Mouse (Mus musculus): ENCODE data around the gene Pla2r1. TPM values are rescaled to one million over a fixed set of nuclear protein-coding genes. Genes with fewer than 3 reads are reported as not detected.

Pla2r1 gene
- polyA plus RNA-seq, 1 experiment from 2014 or later, result 0.68 TPM

- Histone ChIP-seq H3K27ac (replicated peaks; ENCODE audit: low read depth, low read length) (no peak overlapping the region), H3K4me3 (replicated peaks; ENCODE audit: low read depth, low read length) (no peak overlapping the region), H3K4me2 (ENCODE audit: low read length) (no peak overlapping the region), H3K27me3 (ENCODE audit: control insufficient read depth, insufficient read depth, low read length) (peaks cover 4% of the 10 kb centered on the region; the same call in 1 of the 2 replicates), H3K9ac (replicated peaks; ENCODE audit: low read length) (no peak overlapping the region), H3K36me3 (ENCODE audit: control insufficient read depth, insufficient read depth, low read length) (no peaks in the 10 kb centered on the region), H3K9me3 (ENCODE audit: control insufficient read depth, low read length) (no peaks in the 10 kb centered on the region), H3K4me1 (ENCODE audit: control insufficient read depth, insufficient read depth, low read length) (peaks cover 8% of the 10 kb centered on the region; the same call in 1 of the 2 replicates)
- DNase-seq (no peak), ATAC-seq (ENCODE audit: low FRiP score, low TSS enrichment) (no peak)
- WGBS, result 33% methylated on average over 7 of the region's 7 CpGs
Observed at GRCm38 (mm10) chr2:60384083-60384762, 168.9 kb downstream of the Pla2r1 start.

GRCm38 (mm10) chr2:60382858-60383669 is 170.0 kb downstream of the Pla2r1 start, which contains the start of gene Ly75:
Gene Ly75 (minus strand): TSS chr2:60383303.
- Histone ChIP-seq H3K4me2 (ENCODE audit: low read length) (peak within 1 kb of the TSS; percentile 85), H3K4me3 (replicated peaks; ENCODE audit: low read depth, low read length) (peak within 1 kb of the TSS; percentile 51), H3K4me1 (ENCODE audit: control insufficient read depth, insufficient read depth, low read length) (peaks cover 8% of the 10 kb centered on the region; the same call in 1 of the 2 replicates), H3K36me3 (ENCODE audit: control insufficient read depth, insufficient read depth, low read length) (no peaks in the 10 kb centered on the region), H3K27ac (replicated peaks; ENCODE audit: low read depth, low read length) (no peak within 1 kb of the TSS), H3K27me3 (ENCODE audit: control insufficient read depth, insufficient read depth, low read length) (peaks cover 4% of the 10 kb centered on the region; the same call in 1 of the 2 replicates), H3K9ac (replicated peaks; ENCODE audit: low read length) (peak within 1 kb of the TSS; percentile 54), H3K9me3 (ENCODE audit: control insufficient read depth, low read length) (no peaks in the 10 kb centered on the region)
- under 1% methylated on average over 46 of the region's 46 CpGs for WGBS
- peak; percentile 86 for DNase-seq
- peak; percentile 95 for ATAC-seq (ENCODE audit: low FRiP score, low TSS enrichment)

- Histone ChIP-seq H3K4me1 (ENCODE audit: control insufficient read depth, insufficient read depth, low read length) (peaks cover 8% of the 10 kb centered on the region; the same call in 1 of the 2 replicates), H3K9me3 (ENCODE audit: control insufficient read depth, low read length) (no peaks in the 10 kb centered on the region), H3K4me3 (replicated peaks; ENCODE audit: low read depth, low read length) (no peak overlapping the region; the same call in 1 of the 2 replicates), H3K27ac (replicated peaks; ENCODE audit: low read depth, low read length) (no peak overlapping the region), H3K9ac (replicated peaks; ENCODE audit: low read length) (no peak overlapping the region), H3K4me2 (ENCODE audit: low read length) (peak overlapping the region; percentile 85), H3K27me3 (ENCODE audit: control insufficient read depth, insufficient read depth, low read length) (peaks cover 4% of the 10 kb centered on the region; the same call in 1 of the 2 replicates), H3K36me3 (ENCODE audit: control insufficient read depth, insufficient read depth, low read length) (no peaks in the 10 kb centered on the region)
- DNase-seq, result no peak
- WGBS, result 75% methylated on average over 3 of the region's 3 CpGs
- ATAC-seq (ENCODE audit: low FRiP score, low TSS enrichment), result no peak
Observed at GRCm38 (mm10) chr2:60382346-60382745, 170.8 kb downstream of the Pla2r1 start.

DNA sequence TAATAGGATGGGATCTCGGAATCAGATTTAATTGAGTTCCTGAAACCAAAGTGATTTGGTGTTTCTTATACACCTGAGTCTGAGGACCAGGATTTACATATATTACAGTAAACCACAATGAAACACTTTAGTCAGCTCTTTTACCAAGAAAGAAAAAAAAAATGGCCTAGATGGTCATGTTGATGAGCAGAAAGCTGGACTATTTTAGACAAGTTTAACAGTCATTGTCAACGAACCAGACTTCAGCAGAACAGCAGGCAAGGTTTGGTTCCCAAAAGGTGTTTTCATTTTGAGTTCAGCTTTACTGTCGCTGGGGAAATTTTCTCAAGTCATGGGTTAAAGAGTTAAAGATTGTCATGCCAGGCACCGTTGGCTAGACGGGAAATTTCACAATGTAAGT is 175.8 kb downstream of the Pla2r1 start:
- H3K27me3 ChIP-seq (ENCODE audit: control insufficient read depth, insufficient read depth, low read length), result no peaks in the 10 kb centered on the region
- ATAC-seq (ENCODE audit: low FRiP score, low TSS enrichment) (no peak), DNase-seq (no peak)
- H3K4me2 ChIP-seq (ENCODE audit: low read length), result no peak overlapping the region
- 86% methylated on average over 5 of the region's 5 CpGs for WGBS
- no peak overlapping the region for H3K9ac ChIP-seq (replicated peaks; ENCODE audit: low read length)
- no peak overlapping the region for H3K27ac ChIP-seq (replicated peaks; ENCODE audit: low read depth, low read length)
- no peaks in the 10 kb centered on the region for H3K9me3 ChIP-seq (ENCODE audit: control insufficient read depth, low read length)
- no peaks in the 10 kb centered on the region for H3K4me1 ChIP-seq (ENCODE audit: control insufficient read depth, insufficient read depth, low read length)
- no peaks in the 10 kb centered on the region for H3K36me3 ChIP-seq (ENCODE audit: control insufficient read depth, insufficient read depth, low read length)
- no peak overlapping the region for H3K4me3 ChIP-seq (replicated peaks; ENCODE audit: low read depth, low read length)

- Histone ChIP-seq H3K9me3 (ENCODE audit: control insufficient read depth, low read length) (no peaks in the 10 kb centered on the region), H3K27ac (replicated peaks; ENCODE audit: low read depth, low read length) (no peak overlapping the region), H3K4me1 (ENCODE audit: control insufficient read depth, insufficient read depth, low read length) (no peaks in the 10 kb centered on the region), H3K27me3 (ENCODE audit: control insufficient read depth, insufficient read depth, low read length) (no peaks in the 10 kb centered on the region), H3K36me3 (ENCODE audit: control insufficient read depth, insufficient read depth, low read length) (no peaks in the 10 kb centered on the region), H3K4me3 (replicated peaks; ENCODE audit: low read depth, low read length) (no peak overlapping the region), H3K9ac (replicated peaks; ENCODE audit: low read length) (no peak overlapping the region), H3K4me2 (ENCODE audit: low read length) (no peak overlapping the region)
- no peak for ATAC-seq (ENCODE audit: low FRiP score, low TSS enrichment)
- 95% methylated on average over 15 of the region's 15 CpGs for WGBS
- DNase-seq, result no peak
Observed at GRCm38 (mm10) chr2:60375608-60376107, 177.4 kb downstream of the Pla2r1 start.

- H3K27me3 ChIP-seq (ENCODE audit: control insufficient read depth, insufficient read depth, low read length), result no peaks in the 10 kb centered on the region
- no peak for ATAC-seq (ENCODE audit: low FRiP score, low TSS enrichment)
- 93% methylated on average over 8 of the region's 8 CpGs for WGBS
- DNase-seq, result no peak
- no peak overlapping the region for H3K9ac ChIP-seq (replicated peaks; ENCODE audit: low read length)
- no peak overlapping the region for H3K27ac ChIP-seq (replicated peaks; ENCODE audit: low read depth, low read length)
- no peak overlapping the region for H3K4me2 ChIP-seq (ENCODE audit: low read length)
- no peaks in the 10 kb centered on the region for H3K4me1 ChIP-seq (ENCODE audit: control insufficient read depth, insufficient read depth, low read length)
- no peak overlapping the region for H3K4me3 ChIP-seq (replicated peaks; ENCODE audit: low read depth, low read length)
- H3K9me3 ChIP-seq (ENCODE audit: control insufficient read depth, low read length), result no peaks in the 10 kb centered on the region
- H3K36me3 ChIP-seq (ENCODE audit: control insufficient read depth, insufficient read depth, low read length), result no peaks in the 10 kb centered on the region
Observed at GRCm38 (mm10) chr2:60375126-60375525, 178.0 kb downstream of the Pla2r1 start.

DNA sequence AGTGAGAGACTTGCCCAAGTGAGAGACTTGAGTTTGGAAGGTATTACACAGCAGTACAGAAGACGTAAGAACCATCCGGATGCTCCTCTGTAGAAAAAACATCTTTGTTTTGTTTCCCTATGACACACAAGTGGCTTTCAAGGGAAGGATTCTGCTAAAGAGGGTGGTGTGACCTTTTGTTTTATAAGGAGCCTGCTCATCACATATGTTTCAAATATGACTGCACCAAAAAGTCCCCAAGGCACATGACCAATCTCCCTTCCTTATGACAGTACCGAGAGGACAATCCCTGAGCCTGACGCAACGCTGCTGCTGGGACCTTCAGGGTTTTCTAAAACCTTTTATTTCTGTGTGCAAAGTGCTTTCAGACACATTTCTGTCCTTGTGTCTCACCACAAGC is 182.9 kb downstream of the Pla2r1 start:
- no peak overlapping the region for H3K4me3 ChIP-seq (replicated peaks; ENCODE audit: low read depth, low read length)
- no peak for DNase-seq
- H3K36me3 ChIP-seq (ENCODE audit: control insufficient read depth, insufficient read depth, low read length), result no peaks in the 10 kb centered on the region
- WGBS, result 94% methylated on average over 5 of the region's 5 CpGs
- H3K4me2 ChIP-seq (ENCODE audit: low read length), result no peak overlapping the region
- ATAC-seq (ENCODE audit: low FRiP score, low TSS enrichment), result no peak
- no peak overlapping the region for H3K9ac ChIP-seq (replicated peaks; ENCODE audit: low read length)
- no peak overlapping the region for H3K27ac ChIP-seq (replicated peaks; ENCODE audit: low read depth, low read length)
- H3K27me3 ChIP-seq (ENCODE audit: control insufficient read depth, insufficient read depth, low read length), result no peaks in the 10 kb centered on the region
- no peaks in the 10 kb centered on the region for H3K9me3 ChIP-seq (ENCODE audit: control insufficient read depth, low read length)
- no peaks in the 10 kb centered on the region for H3K4me1 ChIP-seq (ENCODE audit: control insufficient read depth, insufficient read depth, low read length)

DNA sequence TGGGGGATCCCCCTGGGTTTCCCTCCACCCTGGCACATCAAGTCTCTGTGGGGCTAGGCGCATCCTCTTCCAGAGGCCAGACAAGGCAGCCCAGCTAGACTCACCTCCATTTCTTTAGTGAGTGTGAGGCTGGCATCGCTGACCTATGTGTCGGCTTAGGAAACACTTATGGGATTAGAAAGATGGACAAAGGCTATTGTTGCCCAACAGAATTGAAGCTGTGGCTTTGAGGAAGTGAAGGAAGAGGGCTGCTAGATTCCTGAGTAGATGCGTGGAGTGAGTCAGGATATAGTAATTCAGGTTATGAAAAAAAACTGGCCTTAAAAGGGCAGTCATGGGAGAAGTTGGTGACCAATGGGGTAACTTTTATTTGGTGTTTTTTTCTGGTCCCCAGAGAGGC is 183.7 kb downstream of the Pla2r1 start:
- H3K27me3 ChIP-seq (ENCODE audit: control insufficient read depth, insufficient read depth, low read length), result no peaks in the 10 kb centered on the region
- no peaks in the 10 kb centered on the region for H3K4me1 ChIP-seq (ENCODE audit: control insufficient read depth, insufficient read depth, low read length)
- no peak overlapping the region for H3K4me3 ChIP-seq (replicated peaks; ENCODE audit: low read depth, low read length)
- no peak for ATAC-seq (ENCODE audit: low FRiP score, low TSS enrichment)
- no peak overlapping the region for H3K27ac ChIP-seq (replicated peaks; ENCODE audit: low read depth, low read length)
- H3K9me3 ChIP-seq (ENCODE audit: control insufficient read depth, low read length), result no peaks in the 10 kb centered on the region
- WGBS, result 62% methylated on average over 4 of the region's 4 CpGs
- H3K36me3 ChIP-seq (ENCODE audit: control insufficient read depth, insufficient read depth, low read length), result no peaks in the 10 kb centered on the region
- H3K4me2 ChIP-seq (ENCODE audit: low read length), result no peak overlapping the region
- no peak overlapping the region for H3K9ac ChIP-seq (replicated peaks; ENCODE audit: low read length)
- DNase-seq, result no peak

Data from midbrain, embryonic 14.5 days (tissue).